Mouse (Mus musculus) heart, embryonic 12.5 days (tissue): ENCODE data around the gene Map1b. TPM values are rescaled to one million over a fixed set of nuclear protein-coding genes. Genes with fewer than 3 reads are reported as not detected.
A peak's percentile ranks its signal among the peaks of the same experiment; 100 is the strongest.

Experiments
- ATAC-seq: fragments of 200-750 bp; cut with Nextera tagmentation; 2 replicates; pipeline ENCODE4 v1.8.0; 2017; ENCODE audit warnings: moderate TSS enrichment, moderate library complexity; ENCODE audit not compliant: insufficient number of reproducible peaks, low FRiP score
- H3K27ac ChIP-seq: fragments of 300-500 bp; sonication (generic); 2 replicates; pipeline ENCODE4 v1.5.1; 2016; ENCODE audit warnings: mild to moderate bottlenecking, moderate library complexity; ENCODE audit not compliant: poor library complexity, severe bottlenecking
- H3K27me3 ChIP-seq: fragments of 300-500 bp; sonication (generic); replicated peaks from 2 replicates; pipeline ENCODE4 v1.6.1; 2016; ENCODE audit warnings: mild to moderate bottlenecking, moderate library complexity
- H3K36me3 ChIP-seq: fragments of 300-500 bp; sonication (generic); 2 replicates; pipeline ENCODE4 v1.6.1; 2016; ENCODE audit warnings: mild to moderate bottlenecking, moderate library complexity
- H3K4me1 ChIP-seq: fragments of 300-500 bp; sonication (generic); replicated peaks from 2 replicates; pipeline ENCODE4 v1.6.1; 2016; ENCODE audit warnings: mild to moderate bottlenecking
- H3K4me2 ChIP-seq: fragments of 300-500 bp; sonication (generic); 2 replicates; pipeline ENCODE4 v1.6.1; 2016; ENCODE audit warnings: mild to moderate bottlenecking, moderate library complexity
- H3K4me3 ChIP-seq: fragments of 300-500 bp; sonication (generic); 2 replicates; pipeline ENCODE4 v1.5.1; 2016; ENCODE audit warnings: mild to moderate bottlenecking
- H3K9ac ChIP-seq: fragments of 300-500 bp; sonication (generic); 2 replicates; pipeline ENCODE4 v1.6.1; 2016; ENCODE audit warnings: mild to moderate bottlenecking, moderate library complexity
- H3K9me3 ChIP-seq: fragments of 300-500 bp; sonication (generic); replicated peaks from 2 replicates; pipeline ENCODE4 v1.6.1; 2016; ENCODE audit warnings: mild to moderate bottlenecking, moderate library complexity
- WGBS: fragments of 180-500 bp; shearing (Covaris S2); methylation state at CpG from one replicate; pipeline ENCODE4 v1.1.7; 2016; 5-methylcytosine and 5-hydroxymethylcytosine counted together
- polyA plus RNA-seq: library from polyadenylated mRNA; unstranded; fragments of >200 nt; fragmentation: Nextera tagmentation; extraction: Ambion mirVana; gene quantifications from 2 replicates; pipeline ENCODE4 v1.2.1, GENCODE M21; 2016

The Map1b gene
- polyA plus RNA-seq = 149 and 151 TPM in 2 replicates

DNA sequence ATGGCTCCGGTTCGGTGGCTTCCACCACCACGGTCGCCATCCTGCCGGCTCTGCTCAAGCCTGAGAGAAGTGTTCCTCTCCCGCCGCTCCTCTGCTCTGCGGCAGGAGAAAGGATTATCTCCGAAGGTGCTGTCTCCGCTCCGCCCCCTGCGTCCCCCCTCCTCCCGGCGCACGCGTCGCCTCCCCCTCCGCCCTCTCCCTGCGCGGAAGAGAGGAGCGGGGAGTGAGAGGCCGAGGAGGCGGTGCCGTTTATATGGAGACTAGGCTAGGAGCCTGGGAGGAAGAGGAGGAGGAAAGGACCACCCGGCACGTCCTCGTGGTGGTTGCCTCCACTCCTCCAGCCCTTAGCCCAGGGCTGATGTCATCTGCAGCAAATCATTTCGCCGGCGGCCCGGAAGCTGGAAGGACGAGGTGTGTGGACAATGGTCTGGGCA lies at the start of gene Map1b:
Gene Map1b (minus strand): TSS at position 93 of the 434 bp plus-strand sequence.
- under 1% methylated on average over 23 of the region's 32 CpGs for WGBS
- Histone ChIP-seq H3K4me1 (peaks cover 15% of the 10 kb centered on the region), H3K9ac (peak within 1 kb of the TSS; percentile 95), H3K36me3 (no peaks in the 10 kb centered on the region; the same call in 1 of the 2 replicates), H3K27me3 (no peaks in the 10 kb centered on the region), H3K4me3 (peak within 1 kb of the TSS; percentile 98), H3K9me3 (no peaks in the 10 kb centered on the region), H3K27ac (peak within 1 kb of the TSS; percentile 88), H3K4me2 (peak within 1 kb of the TSS; percentile 75)
- ATAC-seq = peak; percentile 76

DNA sequence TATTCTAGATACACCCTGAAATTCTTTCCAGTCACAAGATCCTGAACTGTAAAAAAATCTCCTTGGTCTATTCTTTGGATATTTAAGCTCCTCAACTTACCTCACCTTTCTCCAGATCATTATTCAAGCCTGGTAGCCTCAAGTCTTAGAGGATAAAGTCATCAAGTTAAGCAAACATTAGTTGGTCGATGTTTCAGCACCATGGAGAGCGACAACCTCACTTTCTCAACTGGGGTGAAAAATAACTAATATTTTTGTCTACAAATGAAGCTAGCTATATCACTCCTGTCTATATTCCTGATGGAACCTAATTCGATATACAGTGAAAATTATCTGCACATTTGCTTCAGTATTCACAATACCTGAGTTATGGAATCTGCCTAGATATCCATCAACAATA lies 48.0 kb upstream of the Map1b start:
- Histone ChIP-seq H3K27me3 (no peaks in the 10 kb centered on the region), H3K4me2 (no peak overlapping the region), H3K9ac (no peak overlapping the region), H3K9me3 (no peaks in the 10 kb centered on the region), H3K4me3 (no peak overlapping the region), H3K27ac (no peak overlapping the region), H3K4me1 (peaks cover 7% of the 10 kb centered on the region; the same call in 1 of the 2 replicates), H3K36me3 (no peaks in the 10 kb centered on the region)
- 20% methylated on average over 3 of the region's 3 CpGs for WGBS
- no peak for ATAC-seq

GRCm38 (mm10) chr13:99563021-99563420 lies 46.7 kb upstream of the Map1b start:
- H3K27me3 ChIP-seq = 0 out of 2 replicates have a peak, but pooled peaks cover 4% of the 10 kb centered on the region
- no peaks in the 10 kb centered on the region for H3K36me3 ChIP-seq
- H3K4me2 ChIP-seq = no peak overlapping the region
- no peak overlapping the region for H3K9ac ChIP-seq
- H3K4me3 ChIP-seq = no peak overlapping the region
- ATAC-seq = no peak
- H3K4me1 ChIP-seq = peaks cover 7% of the 10 kb centered on the region; the same call in 1 of the 2 replicates
- no peak overlapping the region for H3K27ac ChIP-seq
- WGBS = 65% methylated on average over 3 of the region's 3 CpGs
- H3K9me3 ChIP-seq = no peaks in the 10 kb centered on the region

DNA sequence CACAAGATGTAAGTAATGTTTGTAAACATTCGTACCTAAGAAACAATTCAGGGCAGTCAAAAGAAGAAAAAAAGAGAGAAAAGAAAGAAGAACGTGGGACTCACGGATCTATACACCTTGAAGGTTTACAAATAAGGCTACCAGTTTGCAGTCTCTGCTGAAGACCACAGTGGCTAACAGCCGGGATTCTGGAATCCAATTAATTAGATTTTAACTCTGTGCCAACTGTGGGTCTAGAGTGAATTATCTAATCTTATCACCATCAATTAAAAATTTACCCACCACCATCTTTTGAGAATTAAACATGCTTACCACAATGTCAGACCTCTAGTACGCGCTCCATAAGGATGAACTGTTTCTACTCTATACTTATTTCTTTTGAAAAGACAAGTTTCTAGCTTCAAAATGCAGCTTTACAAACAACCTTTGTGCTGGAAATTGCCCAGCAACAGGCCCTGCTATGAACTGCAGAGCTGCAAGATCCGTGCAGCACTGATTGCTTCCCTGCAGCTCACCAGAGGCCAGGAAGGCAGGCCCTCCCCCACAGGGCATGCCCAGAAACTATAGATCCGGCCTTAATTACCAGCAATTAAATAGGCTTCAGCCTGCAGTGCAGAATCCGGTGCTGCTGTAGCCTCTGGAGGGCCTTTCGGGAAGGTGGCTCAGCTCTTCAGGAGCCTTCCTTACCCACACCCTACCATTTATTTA lies 45.7 kb upstream of the Map1b start:
- 54% methylated on average over 10 of the region's 10 CpGs for WGBS
- H3K27me3 ChIP-seq = 0 out of 2 replicates have a peak, but pooled peaks cover 4% of the 10 kb centered on the region

GRCm38 (mm10) chr13:99560674-99561639 lies 44.6 kb upstream of the Map1b start:
- ATAC-seq = peak; percentile 55; the same call in 1 of the 2 replicates
- WGBS = 36% methylated on average over 13 of the region's 13 CpGs
- no peaks in the 10 kb centered on the region for H3K36me3 ChIP-seq
- H3K4me3 ChIP-seq = no peak overlapping the region
- peaks cover 12% of the 10 kb centered on the region for H3K4me1 ChIP-seq
- no peak overlapping the region for H3K9ac ChIP-seq
- no peak overlapping the region for H3K27ac ChIP-seq
- 0 out of 2 replicates have a peak, but pooled peaks cover 4% of the 10 kb centered on the region for H3K27me3 ChIP-seq
- no peak overlapping the region for H3K4me2 ChIP-seq
- H3K9me3 ChIP-seq = no peaks in the 10 kb centered on the region

More for the DNA sequence above, 45.7 kb upstream of the Map1b start:
- ATAC-seq = no peak
- Histone ChIP-seq H3K9me3 (no peaks in the 10 kb centered on the region), H3K9ac (no peak overlapping the region), H3K27ac (no peak overlapping the region), H3K4me1 (peaks cover 8% of the 10 kb centered on the region), H3K36me3 (no peaks in the 10 kb centered on the region), H3K4me2 (no peak overlapping the region), H3K4me3 (no peak overlapping the region)

DNA sequence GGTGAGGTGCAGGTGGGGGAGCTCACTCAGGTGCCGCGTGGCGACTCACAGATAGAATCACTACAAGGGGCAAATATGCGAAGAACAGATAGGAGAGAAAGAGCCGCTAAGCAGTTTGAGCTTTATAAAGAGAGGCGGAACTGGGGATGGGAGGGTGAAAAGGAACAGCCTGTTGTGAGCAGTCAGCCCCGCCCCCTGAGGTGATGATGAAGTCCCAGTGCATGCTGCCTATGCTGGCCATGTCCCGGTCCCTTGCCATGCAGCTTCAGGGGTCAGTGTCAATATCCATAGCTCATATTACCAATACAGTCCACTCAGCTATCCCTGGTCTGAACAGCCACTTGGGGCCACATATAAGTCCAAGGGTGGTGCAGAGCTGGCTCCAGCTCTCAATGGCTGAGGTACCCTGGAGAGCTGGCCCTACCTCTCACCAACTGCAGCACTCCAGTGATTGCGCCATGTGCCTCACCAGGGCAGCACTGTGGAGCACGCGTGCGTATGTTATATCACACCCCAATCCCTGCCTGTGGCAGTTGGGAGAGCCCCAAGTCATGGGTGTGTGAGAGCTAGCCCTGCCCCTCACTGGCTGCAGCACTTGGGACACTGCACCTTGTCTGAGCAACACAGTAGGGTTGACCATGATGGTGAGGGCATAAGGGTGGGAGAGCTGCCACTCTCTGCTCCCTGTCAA lies 42.0 kb upstream of the Map1b start:
- Histone ChIP-seq H3K36me3 (no peaks in the 10 kb centered on the region), H3K4me1 (peaks cover 17% of the 10 kb centered on the region), H3K9ac (no peak overlapping the region), H3K9me3 (no peaks in the 10 kb centered on the region), H3K4me2 (peak overlapping the region; percentile 13; the same call in 1 of the 2 replicates), H3K27ac (no peak overlapping the region), H3K4me3 (no peak overlapping the region), H3K27me3 (0 out of 2 replicates have a peak, but pooled peaks cover 4% of the 10 kb centered on the region)
- 61% methylated on average over 12 of the region's 12 CpGs for WGBS
- no peak for ATAC-seq

GRCm38 (mm10) chr13:99557813-99558212 lies 41.5 kb upstream of the Map1b start:
- Histone ChIP-seq H3K27ac (no peak overlapping the region), H3K4me1 (peaks cover 17% of the 10 kb centered on the region), H3K9me3 (no peaks in the 10 kb centered on the region), H3K36me3 (no peaks in the 10 kb centered on the region), H3K9ac (no peak overlapping the region), H3K4me2 (peak overlapping the region; percentile 13; the same call in 1 of the 2 replicates), H3K27me3 (0 out of 2 replicates have a peak, but pooled peaks cover 4% of the 10 kb centered on the region), H3K4me3 (no peak overlapping the region)
- ATAC-seq = no peak
- 55% methylated on average over 15 of the region's 15 CpGs for WGBS

GRCm38 (mm10) chr13:99557331-99557730 lies 41.0 kb upstream of the Map1b start:
- H3K9ac ChIP-seq = no peak overlapping the region
- no peaks in the 10 kb centered on the region for H3K36me3 ChIP-seq
- 74% methylated on average over 5 of the region's 5 CpGs for WGBS
- no peak overlapping the region for H3K27ac ChIP-seq
- no peak overlapping the region for H3K4me3 ChIP-seq
- 0 out of 2 replicates have a peak, but pooled peaks cover 4% of the 10 kb centered on the region for H3K27me3 ChIP-seq
- no peaks in the 10 kb centered on the region for H3K9me3 ChIP-seq
- H3K4me1 ChIP-seq = peaks cover 17% of the 10 kb centered on the region
- ATAC-seq = no peak
- no peak overlapping the region for H3K4me2 ChIP-seq

GRCm38 (mm10) chr13:99554960-99555359 lies 38.6 kb upstream of the Map1b start:
- Histone ChIP-seq H3K9ac (no peak overlapping the region), H3K4me2 (no peak overlapping the region), H3K4me3 (no peak overlapping the region), H3K4me1 (peaks cover 22% of the 10 kb centered on the region), H3K36me3 (no peaks in the 10 kb centered on the region), H3K27ac (no peak overlapping the region), H3K27me3 (0 out of 2 replicates have a peak, but pooled peaks cover 4% of the 10 kb centered on the region), H3K9me3 (no peaks in the 10 kb centered on the region)
- WGBS = 27% methylated on average over 8 of the region's 8 CpGs
- no peak for ATAC-seq

- Histone ChIP-seq H3K9me3 (no peaks in the 10 kb centered on the region), H3K4me3 (no peak overlapping the region), H3K9ac (no peak overlapping the region), H3K4me1 (peaks cover 27% of the 10 kb centered on the region), H3K36me3 (no peaks in the 10 kb centered on the region), H3K4me2 (no peak overlapping the region), H3K27ac (no peak overlapping the region), H3K27me3 (0 out of 2 replicates have a peak, but pooled peaks cover 4% of the 10 kb centered on the region)
- 66% methylated on average over 6 of the region's 6 CpGs for WGBS
- no peak for ATAC-seq
These were observed 38.1 kb upstream of the Map1b start for GRCm38 (mm10) chr13:99554466-99554865.
